Mouse (Mus musculus): Measurements from ENCODE around the gene Rptor.

Gene Rptor

DNA sequence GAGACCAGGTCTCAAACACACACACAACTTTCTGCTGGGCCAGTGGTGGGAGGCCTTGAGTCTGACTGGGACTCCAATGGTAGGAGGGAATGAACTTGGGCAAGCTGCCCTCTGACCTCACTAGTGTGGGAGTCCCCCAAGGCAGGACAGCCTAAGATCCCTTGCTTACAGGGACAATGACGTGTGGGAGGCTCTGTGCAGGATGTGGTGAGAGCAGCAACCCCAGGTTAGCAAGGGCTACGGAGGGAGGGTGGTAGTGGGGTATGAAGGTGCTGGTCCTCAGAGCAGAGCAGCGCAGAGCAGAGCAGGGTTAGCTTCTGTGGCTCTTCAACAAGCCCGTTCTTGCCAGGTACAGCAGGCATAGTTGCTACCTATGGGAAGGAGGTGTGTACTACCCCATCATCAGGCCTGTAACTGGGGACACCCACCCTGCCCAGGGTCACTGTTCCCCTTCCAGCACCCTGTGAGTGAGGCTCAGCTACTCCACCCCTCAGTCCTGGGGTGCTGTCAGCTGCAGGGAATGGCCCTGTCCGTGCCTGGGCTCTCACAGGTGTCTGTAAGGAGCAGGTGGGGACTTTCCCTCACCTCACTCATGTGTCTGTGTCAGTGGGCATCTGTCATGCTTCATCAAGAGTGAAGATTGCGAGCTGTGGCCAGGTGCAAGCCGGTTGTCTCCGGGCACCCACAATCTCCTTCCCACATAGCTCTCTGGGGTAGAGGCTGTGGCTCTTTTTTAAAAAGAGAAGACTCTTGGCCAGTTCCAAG, 331.3 kb downstream of the Rptor start:
- no peak for DNase-seq (ENCODE audit: low read depth, low spot score)

- no peak for DNase-seq (ENCODE audit: low read depth, low spot score)
Observed at GRCm38 (mm10) chr11:119934773-119935172, 332.1 kb downstream of the Rptor start.

- DNase-seq (ENCODE audit: low read depth, low spot score) = no peak
Observed at GRCm38 (mm10) chr11:119935457-119935856, 332.8 kb downstream of the Rptor start.

- no peak for DNase-seq (ENCODE audit: low read depth, low spot score)
Observed at GRCm38 (mm10) chr11:119936456-119936855, 333.8 kb downstream of the Rptor start.

GRCm38 (mm10) chr11:119937216-119937615, 334.5 kb downstream of the Rptor start:
- no peak for DNase-seq (ENCODE audit: low read depth, low spot score)

DNA sequence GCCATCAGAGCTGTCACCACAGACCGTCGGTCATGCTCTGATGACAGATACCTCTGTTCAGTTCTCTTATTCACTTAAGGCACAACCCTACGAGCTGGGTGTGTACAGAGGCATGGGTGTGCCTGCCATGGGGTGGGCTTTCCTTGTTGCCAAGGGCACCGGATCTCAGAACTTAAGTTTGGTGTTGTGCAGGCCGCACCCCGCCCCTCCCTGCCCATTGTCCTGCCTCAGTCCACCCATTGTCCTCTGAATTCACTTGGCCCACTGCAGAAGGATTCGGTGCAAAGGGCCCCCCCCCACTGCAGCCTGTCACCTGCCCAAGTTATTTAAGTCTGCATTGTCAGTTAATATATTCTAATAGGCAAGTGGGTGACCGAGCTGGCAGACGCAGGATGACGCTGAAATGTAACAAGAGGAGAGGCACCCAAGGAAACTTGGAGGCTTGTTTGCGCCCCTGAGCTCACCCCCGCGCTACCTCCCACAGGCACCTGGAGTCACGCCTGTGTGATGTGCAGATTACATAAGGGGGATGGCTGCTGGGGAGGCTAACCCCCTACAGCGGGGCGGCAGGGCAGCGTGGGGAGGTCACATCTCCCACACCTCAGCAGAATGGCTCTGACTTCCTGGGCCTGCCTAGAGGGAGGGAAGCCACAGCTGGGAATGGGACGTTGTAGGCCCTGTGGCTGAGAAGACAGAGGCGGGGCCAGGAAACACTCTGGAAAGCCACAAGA, 335.2 kb downstream of the Rptor start:
- DNase-seq (ENCODE audit: low read depth, low spot score) = no peak

- DNase-seq (ENCODE audit: low read depth, low spot score) = no peak
Observed at GRCm38 (mm10) chr11:119939073-119939710, 336.5 kb downstream of the Rptor start.

- DNase-seq (ENCODE audit: low read depth, low spot score) = no peak
Observed at GRCm38 (mm10) chr11:119939711-119940106, 337.0 kb downstream of the Rptor start.

DNA sequence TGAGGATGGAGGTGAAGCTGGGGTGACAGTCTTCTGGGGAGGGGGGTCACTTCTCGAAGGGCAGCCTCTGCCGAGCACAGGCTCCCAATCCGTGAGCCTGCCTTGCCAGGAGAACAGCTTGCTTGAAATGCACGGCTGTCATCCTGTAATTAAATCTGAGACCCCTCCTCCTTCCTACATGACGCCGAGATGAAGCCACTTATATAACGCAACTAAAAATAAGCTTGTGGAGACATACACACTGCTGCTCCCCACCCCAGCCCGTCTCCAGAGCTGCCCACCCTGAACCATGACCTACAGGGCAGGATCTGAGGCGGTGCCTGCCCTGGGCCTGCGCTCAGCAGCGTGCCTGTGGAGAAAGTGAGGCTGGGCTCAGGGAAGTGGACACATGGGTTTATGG, 337.4 kb downstream of the Rptor start:
- no peak for DNase-seq (ENCODE audit: low read depth, low spot score)

DNA sequence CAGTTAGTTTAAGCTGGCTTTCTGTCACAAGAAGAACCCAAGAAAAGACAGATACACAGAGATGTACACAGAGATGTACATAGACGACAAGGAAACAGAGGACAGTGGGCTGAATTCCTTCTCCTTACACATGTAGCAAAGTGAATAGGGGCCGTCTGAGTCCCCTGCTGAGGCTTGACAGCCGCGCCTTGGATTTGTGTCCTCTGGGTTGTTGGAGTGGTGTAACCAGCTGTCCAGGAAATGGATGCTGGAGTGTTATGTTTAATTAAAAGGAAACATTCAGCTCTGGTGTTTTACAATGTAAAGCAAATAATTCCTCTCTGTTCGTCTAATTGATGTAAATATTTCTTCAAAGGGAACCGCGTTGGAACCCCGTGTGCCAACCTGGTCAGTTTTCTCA, 339.1 kb downstream of the Rptor start:
- DNase-seq (ENCODE audit: low read depth, low spot score) = no peak

- peak; percentile 80 for DNase-seq (ENCODE audit: low read depth, low spot score)
Observed at GRCm38 (mm10) chr11:119942201-119942726, 339.6 kb downstream of the Rptor start.

DNA sequence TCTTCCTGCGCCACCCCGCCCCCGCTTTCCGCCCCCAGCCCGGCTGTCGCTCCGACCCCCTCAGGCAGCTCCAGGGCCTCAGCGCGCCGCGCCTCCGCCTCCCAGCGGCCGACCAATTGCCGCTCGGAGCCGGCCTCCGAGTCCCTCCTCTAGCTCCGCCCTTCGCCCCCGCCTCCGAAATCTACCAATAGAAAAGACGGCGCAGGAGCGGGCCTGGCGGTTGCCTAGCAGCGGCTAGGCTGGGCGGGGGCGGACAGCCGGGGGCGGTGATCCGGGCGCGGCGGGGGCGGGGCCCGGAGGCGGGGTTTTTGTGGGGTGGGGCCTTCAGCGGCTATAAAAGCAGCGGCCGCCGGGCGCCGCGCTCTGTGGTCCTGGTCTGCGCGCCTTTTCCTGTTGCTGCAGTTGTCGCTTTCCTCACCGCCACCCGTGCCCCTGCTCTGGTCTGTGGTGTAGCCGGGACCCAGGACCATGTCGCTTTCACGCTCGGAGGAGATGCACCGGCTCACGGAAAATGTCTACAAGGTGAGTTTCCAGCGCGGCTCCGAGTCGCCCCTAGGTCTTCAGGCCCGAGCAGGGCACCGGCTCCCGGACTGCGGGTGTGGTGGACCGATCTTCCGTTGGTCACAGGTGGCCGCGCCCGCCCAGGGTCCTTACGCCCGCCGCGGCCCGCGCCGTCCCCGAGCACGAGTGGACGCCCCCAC, 340.2 kb downstream of the Rptor start, which contains the start of gene Baiap2:
TSS of gene Baiap2 (plus strand) at position 37 of the 701 bp plus-strand sequence.
- DNase-seq (ENCODE audit: low read depth, low spot score) = peak; percentile 98

GRCm38 (mm10) chr11:119943428-119943988, 340.8 kb downstream of the Rptor start:
- no peak for DNase-seq (ENCODE audit: low read depth, low spot score)

DNA sequence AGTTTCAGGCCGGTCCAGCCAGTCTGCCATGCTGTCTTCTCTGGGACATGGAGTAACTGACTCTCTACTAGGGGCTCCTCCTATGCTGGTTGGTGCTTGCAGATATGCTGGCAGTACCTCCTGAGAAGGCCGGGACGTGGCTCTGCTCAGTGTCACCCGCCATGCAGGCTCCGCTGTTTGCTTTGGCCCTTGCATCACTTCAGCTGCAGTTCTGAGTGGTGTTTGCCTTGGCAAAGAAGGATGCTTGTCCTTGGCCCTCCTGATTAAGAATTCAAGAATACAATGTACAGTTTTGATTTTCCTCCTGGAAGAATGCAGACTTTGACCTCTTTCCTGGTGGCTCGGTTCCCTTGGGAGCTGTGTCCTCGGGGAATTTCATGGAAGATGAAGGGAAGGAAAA, 342.6 kb downstream of the Rptor start:
- DNase-seq (ENCODE audit: low read depth, low spot score) = no peak

DNA sequence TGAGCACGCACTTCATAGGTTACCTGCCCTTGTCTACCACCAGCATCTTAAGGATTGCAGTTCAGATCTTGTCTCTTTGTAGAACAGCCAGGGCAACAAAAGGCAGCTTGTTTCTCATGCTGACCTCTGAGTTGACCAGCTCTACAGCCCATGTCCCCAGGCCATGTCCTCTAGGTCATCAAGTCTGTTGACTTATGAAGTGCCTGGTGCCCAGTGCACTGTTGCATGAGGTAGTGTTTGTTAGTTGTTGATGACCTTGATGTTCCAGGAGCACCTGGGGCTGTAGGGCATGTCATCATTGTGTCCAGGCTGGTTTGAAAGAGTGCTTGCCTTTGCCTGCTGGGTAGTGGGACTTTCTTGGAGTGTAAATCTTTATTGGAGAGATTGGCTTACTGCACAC, 344.7 kb downstream of the Rptor start:
- DNase-seq (ENCODE audit: low read depth, low spot score) = no peak

- DNase-seq (ENCODE audit: low read depth, low spot score) = no peak
Observed at GRCm38 (mm10) chr11:119947897-119948296, 345.2 kb downstream of the Rptor start.

DNA sequence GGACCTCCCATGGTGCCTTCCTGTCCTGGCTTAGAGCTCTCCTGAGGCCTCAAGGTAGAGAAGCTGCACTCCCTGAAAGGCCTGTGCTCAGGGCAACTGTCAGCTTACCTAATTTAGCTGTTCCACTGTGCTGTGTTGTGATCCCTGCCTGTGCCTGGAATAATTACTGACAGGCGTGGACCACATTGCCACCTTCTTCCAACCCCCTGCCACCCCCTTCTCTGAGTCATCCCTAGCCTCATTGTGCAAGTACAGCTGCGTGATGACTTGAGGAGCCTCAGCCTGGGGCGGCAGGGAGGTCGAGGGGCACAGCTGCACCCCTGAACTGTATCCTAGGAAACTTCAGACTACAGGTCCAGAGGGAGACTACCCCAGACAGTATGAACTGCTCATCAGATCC, 345.6 kb downstream of the Rptor start:
- DNase-seq (ENCODE audit: low read depth, low spot score) = no peak

GRCm38 (mm10) chr11:119948803-119949202, 346.1 kb downstream of the Rptor start:
- DNase-seq (ENCODE audit: low read depth, low spot score) = no peak
